Mouse (Mus musculus) testis, adult 2 months (tissue): Measurements from ENCODE around the gene Etfrf1.

Source experiments
- CTCF ChIP-seq: fragments of 200-500 bp; IDR thresholded peaks from 2 replicates; pipeline ENCODE4 v1.5.1; 2012; ENCODE audit warnings: low read depth, mild to moderate bottlenecking, inconsistent platforms, low read length, moderate library complexity; ENCODE audit not compliant: control insufficient read depth, insufficient read depth, insufficient replicate concordance
- POLR2A ChIP-seq: fragments of 200-500 bp; IDR thresholded peaks from 2 replicates; pipeline ENCODE4 v1.6.1; 2012; ENCODE audit warnings: low read depth, mild to moderate bottlenecking, inconsistent platforms, low read length, moderate library complexity; ENCODE audit not compliant: control insufficient read depth

GRCm38 (mm10) chr6:145250820-145251219 lies 39.9 kb downstream of the Etfrf1 start:
- TF ChIP-seq CTCF (no peak), POLR2A (0 out of 2 replicates have a peak, but pooled peaks have one; percentile 15)
